Mouse (Mus musculus): ENCODE measurements around the gene Fam187a. TPM values are rescaled to one million over a fixed set of nuclear protein-coding genes. Genes with fewer than 3 reads are reported as not detected.

Gene Fam187a
- total RNA-seq, 1 experiment: not detected

- H3K9ac ChIP-seq (ENCODE audit: insufficient read depth, low read depth, low read length, poor library complexity, severe bottlenecking): no peak overlapping the region
- H3K4me1 ChIP-seq (ENCODE audit: control insufficient read depth in 2 of 2, insufficient read depth in 2 of 2, low read length in 2 of 2, poor library complexity in 1 of 2): no peaks in the 10 kb centered on the region; a peak in 1 of 4 replicates
- H3K27ac ChIP-seq (ENCODE audit: insufficient read depth, low read depth, low read length, poor library complexity, severe bottlenecking): no peak overlapping the region
- TF ChIP-seq HCFC1 (IDR thresholded peaks at IDR 0.05; ENCODE audit: borderline replicate concordance, insufficient read depth, low read length): no peak
- TF ChIP-seq ZNF384 (IDR thresholded peaks at IDR 0.05; ENCODE audit: low read depth, low read length): no peak
- no peak for TF ChIP-seq ZC3H11A (IDR thresholded peaks at IDR 0.05; ENCODE audit: borderline replicate concordance, low read depth, low read length)
- no peak for TF ChIP-seq MAFK (IDR thresholded peaks at IDR 0.05; ENCODE audit: insufficient read depth, low read depth, low read length)
- no peak for TF ChIP-seq CHD2 (IDR thresholded peaks at IDR 0.05; ENCODE audit: low read depth, low read length)
- in situ Hi-C loops (cut with MboI; ENCODE audit: low sequenced_read_pairs in 2 of 2, unreplicated experiment in 2 of 2): no loop called here
- no peak overlapping the region for H3K4me3 ChIP-seq (ENCODE audit: insufficient read depth in 1 of 2, low read depth in 1 of 2, low read length in 2 of 2, poor library complexity in 1 of 2, severe bottlenecking in 1 of 2)
- DNase-seq (ENCODE audit: low read depth, low spot score): no peak
- H3K36me3 ChIP-seq (ENCODE audit: control insufficient read depth, insufficient read depth, low read length, poor library complexity, severe bottlenecking): peaks cover 32% of the 10 kb centered on the region
- H3K9me3 ChIP-seq (ENCODE audit: control insufficient read depth, insufficient read depth, low read depth, low read length): no peaks in the 10 kb centered on the region
Measured at GRCm38 (mm10) chr11:102874801-102875334, 10.1 kb upstream of the Fam187a start.

DNA sequence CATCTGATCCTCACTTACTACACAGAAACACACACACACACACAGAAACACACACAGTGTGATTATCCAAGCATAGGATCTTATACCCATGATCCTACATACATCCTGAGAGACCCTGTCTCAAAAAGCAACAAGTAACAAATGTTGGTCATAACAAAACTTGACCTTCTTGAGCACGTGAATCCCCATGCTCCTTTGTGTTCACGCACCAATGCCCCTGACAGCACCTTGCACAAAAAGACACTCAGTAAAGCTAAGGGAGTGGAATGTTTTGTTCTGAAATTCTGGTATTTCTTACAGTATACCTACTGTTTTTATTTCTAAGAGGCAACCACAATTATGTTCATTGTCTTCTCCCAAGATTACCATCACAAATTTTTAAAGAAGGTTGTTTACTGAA lies 5.4 kb upstream of the Fam187a start:
- TF ChIP-seq ZNF384 (IDR thresholded peaks at IDR 0.05; ENCODE audit: low read depth, low read length) (no peak), CHD2 (IDR thresholded peaks at IDR 0.05; ENCODE audit: low read depth, low read length) (no peak), ZC3H11A (IDR thresholded peaks at IDR 0.05; ENCODE audit: borderline replicate concordance, low read depth, low read length) (no peak), HCFC1 (IDR thresholded peaks at IDR 0.05; ENCODE audit: borderline replicate concordance, insufficient read depth, low read length) (no peak), MAFK (IDR thresholded peaks at IDR 0.05; ENCODE audit: insufficient read depth, low read depth, low read length) (no peak)
- Histone ChIP-seq H3K4me1 (ENCODE audit: control insufficient read depth in 2 of 2, insufficient read depth in 2 of 2, low read length in 2 of 2, poor library complexity in 1 of 2) (peaks cover 0 to 2% of the 10 kb centered on the region in 2 experiments; a peak in 1 of 4 replicates), H3K27ac (ENCODE audit: insufficient read depth, low read depth, low read length, poor library complexity, severe bottlenecking) (no peak overlapping the region), H3K36me3 (ENCODE audit: control insufficient read depth, insufficient read depth, low read length, poor library complexity, severe bottlenecking) (peaks cover 17% of the 10 kb centered on the region), H3K9me3 (ENCODE audit: control insufficient read depth, insufficient read depth, low read depth, low read length) (no peaks in the 10 kb centered on the region), H3K4me3 (ENCODE audit: insufficient read depth in 1 of 2, low read depth in 1 of 2, low read length in 2 of 2, poor library complexity in 1 of 2, severe bottlenecking in 1 of 2) (peak overlapping the region in 1 of 2 experiments; percentile 74; a peak in 2 of 4 replicates), H3K9ac (ENCODE audit: insufficient read depth, low read depth, low read length, poor library complexity, severe bottlenecking) (no peak overlapping the region)
- no peak for DNase-seq (ENCODE audit: low read depth, low spot score)
- in situ Hi-C loops (cut with MboI; ENCODE audit: low sequenced_read_pairs in 2 of 2, unreplicated experiment in 2 of 2): no loop called here

DNA sequence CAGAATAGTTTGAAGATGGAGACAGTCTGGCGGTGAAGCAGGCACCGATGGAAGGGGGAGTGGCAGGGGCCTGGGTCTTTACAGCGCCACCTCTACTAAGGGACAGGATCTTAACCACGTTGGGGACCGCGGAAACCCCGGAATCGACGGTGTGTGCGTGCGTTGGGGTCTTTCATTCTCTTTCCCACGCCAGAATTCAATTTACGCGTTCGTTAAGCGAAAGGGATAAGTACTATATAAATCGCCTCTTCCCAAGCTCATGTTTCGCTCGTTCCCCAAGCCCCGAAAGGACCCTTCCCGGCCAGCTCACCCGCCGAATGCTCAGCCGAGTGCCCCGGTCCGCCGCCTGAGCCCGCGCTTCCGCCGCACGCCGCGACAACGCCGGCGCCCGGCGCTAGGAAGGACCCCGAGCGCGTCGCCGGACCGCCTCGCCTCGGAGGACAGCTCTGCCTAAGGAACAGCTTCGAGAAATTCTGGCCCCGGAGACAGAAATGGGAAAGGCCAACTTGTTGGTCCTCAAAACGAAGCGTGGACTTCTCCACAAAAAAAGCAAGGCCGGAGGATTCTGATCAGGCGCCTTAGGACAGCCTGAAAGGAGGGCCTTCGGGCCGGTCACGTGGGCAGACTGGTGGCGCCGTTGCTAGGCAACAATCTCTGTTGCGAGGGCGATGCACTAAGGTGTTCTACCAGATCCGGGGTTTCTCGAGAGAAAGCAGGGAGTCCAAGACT lies 4.2 kb upstream of the Fam187a start, which contains the start of the genes Eftud2 and Ccdc103:
Gene Eftud2 (minus strand): TSS at position 401 of the 729 bp plus-strand sequence.
Gene Ccdc103 (plus strand): TSS at position 620 of the 729 bp plus-strand sequence.
- H3K9me3 ChIP-seq (ENCODE audit: control insufficient read depth, insufficient read depth, low read depth, low read length): no peaks in the 10 kb centered on the region
- in situ Hi-C loops (cut with MboI; ENCODE audit: low sequenced_read_pairs in 2 of 2, unreplicated experiment in 2 of 2): no loop called here
- peak within 1 kb of the TSS; percentile 71 to 74 for H3K4me3 ChIP-seq (ENCODE audit: insufficient read depth in 1 of 2, low read depth in 1 of 2, low read length in 2 of 2, poor library complexity in 1 of 2, severe bottlenecking in 1 of 2)
- H3K27ac ChIP-seq (ENCODE audit: insufficient read depth, low read depth, low read length, poor library complexity, severe bottlenecking): peak within 1 kb of the TSS; percentile 77
- TF ChIP-seq HCFC1 (IDR thresholded peaks at IDR 0.05; ENCODE audit: borderline replicate concordance, insufficient read depth, low read length): peak; percentile 85
- no peak for TF ChIP-seq MAFK (IDR thresholded peaks at IDR 0.05; ENCODE audit: insufficient read depth, low read depth, low read length)
- peak; percentile 81 for DNase-seq (ENCODE audit: low read depth, low spot score)
- H3K4me1 ChIP-seq (ENCODE audit: control insufficient read depth in 2 of 2, insufficient read depth in 2 of 2, low read length in 2 of 2, poor library complexity in 1 of 2): peaks cover 0 to 2% of the 10 kb centered on the region in 2 experiments; a peak in 1 of 4 replicates
- peak within 1 kb of the TSS; percentile 79 for H3K9ac ChIP-seq (ENCODE audit: insufficient read depth, low read depth, low read length, poor library complexity, severe bottlenecking)
- peaks cover 9% of the 10 kb centered on the region for H3K36me3 ChIP-seq (ENCODE audit: control insufficient read depth, insufficient read depth, low read length, poor library complexity, severe bottlenecking)

GRCm38 (mm10) chr11:102881314-102882198 lies 3.4 kb upstream of the Fam187a start:
- peaks cover 0 to 2% of the 10 kb centered on the region in 2 experiments; a peak in 1 of 4 replicates for H3K4me1 ChIP-seq (ENCODE audit: control insufficient read depth in 2 of 2, insufficient read depth in 2 of 2, low read length in 2 of 2, poor library complexity in 1 of 2)
- TF ChIP-seq CHD2 (IDR thresholded peaks at IDR 0.05; ENCODE audit: low read depth, low read length) (no peak), ZNF384 (IDR thresholded peaks at IDR 0.05; ENCODE audit: low read depth, low read length) (no peak), ZC3H11A (IDR thresholded peaks at IDR 0.05; ENCODE audit: borderline replicate concordance, low read depth, low read length) (no peak), MAFK (IDR thresholded peaks at IDR 0.05; ENCODE audit: insufficient read depth, low read depth, low read length) (no peak), HCFC1 (IDR thresholded peaks at IDR 0.05; ENCODE audit: borderline replicate concordance, insufficient read depth, low read length) (no peak)
- H3K27ac ChIP-seq (ENCODE audit: insufficient read depth, low read depth, low read length, poor library complexity, severe bottlenecking): no peak overlapping the region
- H3K36me3 ChIP-seq (ENCODE audit: control insufficient read depth, insufficient read depth, low read length, poor library complexity, severe bottlenecking): peaks cover 3% of the 10 kb centered on the region
- H3K9ac ChIP-seq (ENCODE audit: insufficient read depth, low read depth, low read length, poor library complexity, severe bottlenecking): peak overlapping the region; percentile 79
- H3K9me3 ChIP-seq (ENCODE audit: control insufficient read depth, insufficient read depth, low read depth, low read length): no peaks in the 10 kb centered on the region
- H3K4me3 ChIP-seq (ENCODE audit: insufficient read depth in 1 of 2, low read depth in 1 of 2, low read length in 2 of 2, poor library complexity in 1 of 2, severe bottlenecking in 1 of 2): peak overlapping the region; percentile 71 to 74
- DNase-seq (ENCODE audit: low read depth, low spot score): no peak
- in situ Hi-C loops (cut with MboI; ENCODE audit: low sequenced_read_pairs in 2 of 2, unreplicated experiment in 2 of 2): no loop called here
